Mouse (Mus musculus): ENCODE results near the gene Fabp1. TPM values are rescaled to one million over a fixed set of nuclear protein-coding genes. Genes with fewer than 3 reads are reported as not detected.

Fabp1 gene
- polyA plus RNA-seq (2012; rRNA removed) = not detected in 2 replicates

GRCm38 (mm10) chr6:71199612-71200011 lies at the start of gene Fabp1:
Fabp1 (plus strand) TSS chr6:71199827.

Other genes with a start within 250 kb of the Fabp1 start
- 0.04 TPM in 1 of 2 replicates, not detected in the other for gene Foxi3, start 243.3 kb upstream of the Fabp1 start, polyA plus RNA-seq (2012; rRNA removed)
- gene Thnsl2, start 55.4 kb upstream of the Fabp1 start, polyA plus RNA-seq (2012; rRNA removed) = 3.1 TPM in 2 replicates
- gene Krcc1, start 71.8 kb downstream of the Fabp1 start, polyA plus RNA-seq (2012; rRNA removed) = 8.6 and 9.9 TPM in 2 replicates
- gene Smyd1, start 122.4 kb downstream of the Fabp1 start, polyA plus RNA-seq (2012; rRNA removed) = 0.91 and 2.8 TPM in 2 replicates
- gene Cd8b1, start 123.0 kb downstream of the Fabp1 start, polyA plus RNA-seq (2012; rRNA removed) = not detected in 2 replicates
- not detected in 2 replicates for gene Cd8a, start 173.6 kb downstream of the Fabp1 start, polyA plus RNA-seq (2012; rRNA removed)
- gene Rmnd5a, start 240.8 kb downstream of the Fabp1 start, polyA plus RNA-seq (2012; rRNA removed) = 33.7 and 37.5 TPM in 2 replicates

Measured in central nervous system, embryonic 18 days (tissue).